Mouse (Mus musculus) intestine, embryonic 14.5 days (tissue): ENCODE results near the gene Cd93. TPM values are rescaled to one million over a fixed set of nuclear protein-coding genes. Genes with fewer than 3 reads are reported as not detected.

Source experiments
- ATAC-seq: fragments of 200-750 bp; cut with Nextera tagmentation; replicated peaks from 2 replicates; pipeline ENCODE4 v1.8.0; 2017; ENCODE audit warnings: low read depth, moderate number of reproducible peaks, moderate TSS enrichment, moderate library complexity; ENCODE audit not compliant: low FRiP score, low TSS enrichment
- DNase-seq: peaks from one replicate; pipeline ENCODE4 v3.0.0-alpha.2; 2018; ENCODE audit warnings: low spot score
- H3K27ac ChIP-seq: fragments of 300-500 bp; sonication (generic); 2 replicates; pipeline ENCODE4 v1.5.1; 2014; ENCODE audit warnings: low read depth, mild to moderate bottlenecking, control low read depth
- H3K27me3 ChIP-seq: fragments of 300-500 bp; sonication (generic); replicated peaks from 2 replicates; pipeline ENCODE4 v1.6.1; 2014; ENCODE audit warnings: low read length, control low read depth; ENCODE audit not compliant: control insufficient read depth, insufficient read depth
- H3K36me3 ChIP-seq: fragments of 300-500 bp; sonication (generic); 2 replicates; pipeline ENCODE4 v1.6.1; 2014; ENCODE audit warnings: low read length, control low read depth; ENCODE audit not compliant: control insufficient read depth, insufficient read depth
- H3K4me1 ChIP-seq: fragments of 300-500 bp; sonication (generic); replicated peaks from 2 replicates; pipeline ENCODE4 v1.6.1; 2014; ENCODE audit warnings: low read length, control low read depth, mixed read lengths; ENCODE audit not compliant: control insufficient read depth, insufficient read depth
- H3K4me2 ChIP-seq: fragments of 300-500 bp; sonication (generic); 2 replicates; pipeline ENCODE4 v1.6.1; 2014; ENCODE audit warnings: low read length
- H3K4me3 ChIP-seq: fragments of 300-500 bp; sonication (generic); 2 replicates; pipeline ENCODE4 v1.5.1; 2014; ENCODE audit warnings: low read depth, low read length, control low read depth, mixed read lengths
- H3K9ac ChIP-seq: fragments of 300-500 bp; sonication (generic); 2 replicates; pipeline ENCODE4 v1.6.1; 2014; ENCODE audit warnings: mild to moderate bottlenecking, low read length
- H3K9me3 ChIP-seq: fragments of 300-500 bp; sonication (generic); 2 replicates; pipeline ENCODE4 v1.6.1; 2016; ENCODE audit warnings: low read length, control low read depth; ENCODE audit not compliant: control insufficient read depth
- WGBS: fragments of 180-500 bp; shearing (Covaris S2); extraction: QIAGEN DNeasy Blood & Tissue Kit; methylation state at CpG from one replicate; pipeline ENCODE4 v1.1.7; 2014; 5-methylcytosine and 5-hydroxymethylcytosine counted together
- polyA plus RNA-seq: library from polyadenylated mRNA; unstranded; fragments of >200 nt; fragmentation: Nextera tagmentation; extraction: Ambion mirVana; gene quantifications from 2 replicates; pipeline ENCODE4 v1.2.1, GENCODE M21; 2014

Cd93 gene
- polyA plus RNA-seq, 1 experiment from 2014 or later = 10.6 TPM

- ATAC-seq (no peak), DNase-seq (no peak)
- Histone ChIP-seq H3K9ac (peak overlapping the region; percentile 7; the same call in 1 of the 2 replicates), H3K36me3 (no peaks in the 10 kb centered on the region), H3K4me1 (peaks cover 17% of the 10 kb centered on the region), H3K27me3 (peaks cover 21% of the 10 kb centered on the region), H3K4me2 (peak overlapping the region; percentile 74), H3K9me3 (no peaks in the 10 kb centered on the region), H3K27ac (no peak overlapping the region), H3K4me3 (peak overlapping the region; percentile 45)
- WGBS = 64% methylated on average over 5 of the region's 5 CpGs
Observed at GRCm38 (mm10) chr2:148404906-148405305, 38.5 kb downstream of the Cd93 start.

GRCm38 (mm10) chr2:148402227-148402626 is 41.1 kb downstream of the Cd93 start:
- no peak overlapping the region for H3K4me2 ChIP-seq

GRCm38 (mm10) chr2:148398901-148399685 is 44.3 kb downstream of the Cd93 start:
- no peak for ATAC-seq
- Histone ChIP-seq H3K4me2 (no peak overlapping the region), H3K27me3 (peaks cover 11% of the 10 kb centered on the region), H3K36me3 (no peaks in the 10 kb centered on the region), H3K4me1 (peaks cover 25% of the 10 kb centered on the region), H3K9ac (no peak overlapping the region), H3K9me3 (no peaks in the 10 kb centered on the region), H3K4me3 (no peak overlapping the region), H3K27ac (no peak overlapping the region)
- DNase-seq = no peak
- 90% methylated on average over 5 of the region's 5 CpGs for WGBS

More at GRCm38 (mm10) chr2:148402227-148402626, 41.1 kb downstream of the Cd93 start:
- ATAC-seq (no peak), DNase-seq (no peak)
- 79% methylated on average over 1 of the region's 1 CpGs for WGBS
- Histone ChIP-seq H3K9ac (no peak overlapping the region), H3K27ac (no peak overlapping the region), H3K4me3 (no peak overlapping the region), H3K4me1 (peaks cover 20% of the 10 kb centered on the region), H3K27me3 (peaks cover 17% of the 10 kb centered on the region), H3K36me3 (no peaks in the 10 kb centered on the region), H3K9me3 (no peaks in the 10 kb centered on the region)

GRCm38 (mm10) chr2:148397784-148398100 is 45.6 kb downstream of the Cd93 start:
- WGBS = 67% methylated on average over 1 of the region's 1 CpGs
- Histone ChIP-seq H3K4me1 (peaks cover 25% of the 10 kb centered on the region), H3K4me2 (peak overlapping the region; percentile 21; the same call in 1 of the 2 replicates)

GRCm38 (mm10) chr2:148397015-148397783 is 46.2 kb downstream of the Cd93 start:
- H3K27ac ChIP-seq = no peak overlapping the region
- H3K9ac ChIP-seq = no peak overlapping the region
- no peak for ATAC-seq
- no peaks in the 10 kb centered on the region for H3K36me3 ChIP-seq
- peak overlapping the region; percentile 21 for H3K4me2 ChIP-seq
- no peak overlapping the region for H3K4me3 ChIP-seq
- H3K27me3 ChIP-seq = peaks cover 20% of the 10 kb centered on the region
- peak; percentile 60 for DNase-seq
- 30% methylated on average over 11 of the region's 11 CpGs for WGBS
- no peaks in the 10 kb centered on the region for H3K9me3 ChIP-seq
- H3K4me1 ChIP-seq = peaks cover 25% of the 10 kb centered on the region

More at GRCm38 (mm10) chr2:148397784-148398100, 45.6 kb downstream of the Cd93 start:
- Histone ChIP-seq H3K27ac (no peak overlapping the region), H3K9ac (no peak overlapping the region), H3K36me3 (no peaks in the 10 kb centered on the region), H3K9me3 (no peaks in the 10 kb centered on the region), H3K4me3 (no peak overlapping the region), H3K27me3 (peaks cover 20% of the 10 kb centered on the region)
- DNase-seq (no peak), ATAC-seq (no peak)

GRCm38 (mm10) chr2:148396209-148396608 is 47.2 kb downstream of the Cd93 start:
- 77% methylated on average over 10 of the region's 10 CpGs for WGBS
- H3K36me3 ChIP-seq = no peaks in the 10 kb centered on the region
- no peaks in the 10 kb centered on the region for H3K9me3 ChIP-seq
- no peak for DNase-seq
- peaks cover 20% of the 10 kb centered on the region for H3K27me3 ChIP-seq
- H3K9ac ChIP-seq = no peak overlapping the region
- ATAC-seq = no peak
- peaks cover 25% of the 10 kb centered on the region for H3K4me1 ChIP-seq
- peak overlapping the region; percentile 99 for H3K4me2 ChIP-seq
- H3K4me3 ChIP-seq = peak overlapping the region; percentile 57; the same call in 1 of the 2 replicates
- H3K27ac ChIP-seq = no peak overlapping the region

- Histone ChIP-seq H3K27me3 (peaks cover 20% of the 10 kb centered on the region), H3K4me2 (peak within 1 kb of the TSS; percentile 99), H3K9me3 (no peaks in the 10 kb centered on the region), H3K27ac (no peak within 1 kb of the TSS), H3K4me1 (peaks cover 23% of the 10 kb centered on the region), H3K9ac (peak within 1 kb of the TSS; percentile 45), H3K36me3 (no peaks in the 10 kb centered on the region), H3K4me3 (peak within 1 kb of the TSS; percentile 57)
- WGBS = 4% methylated on average over 82 of the region's 83 CpGs
- DNase-seq = peak; percentile 74
- ATAC-seq = peak; percentile 65
Observed at GRCm38 (mm10) chr2:148395131-148396051, 48.0 kb downstream of the Cd93 start, which contains the start of gene Sstr4. Gene Sstr4 (plus strand): TSS chr2:148395344.

GRCm38 (mm10) chr2:148393846-148394245 is 49.5 kb downstream of the Cd93 start:
- no peak overlapping the region for H3K4me3 ChIP-seq
- ATAC-seq = no peak

More at GRCm38 (mm10) chr2:148393846-148394245, 49.5 kb downstream of the Cd93 start:
- H3K9ac ChIP-seq = no peak overlapping the region
- H3K27me3 ChIP-seq = peaks cover 20% of the 10 kb centered on the region
- H3K36me3 ChIP-seq = no peaks in the 10 kb centered on the region
- DNase-seq = no peak
- H3K4me1 ChIP-seq = peaks cover 17% of the 10 kb centered on the region; the same call in 1 of the 2 replicates
- no peak overlapping the region for H3K27ac ChIP-seq
- H3K9me3 ChIP-seq = no peaks in the 10 kb centered on the region
- H3K4me2 ChIP-seq = no peak overlapping the region
